Mouse (Mus musculus): ENCODE results near the gene Pkdrej.
"Not testable (repeated sequence)": the region's sequence is repeated elsewhere in the genome, so short reads cannot be mapped to it uniquely, and the experiment has no call there.

Gene Pkdrej

DNA sequence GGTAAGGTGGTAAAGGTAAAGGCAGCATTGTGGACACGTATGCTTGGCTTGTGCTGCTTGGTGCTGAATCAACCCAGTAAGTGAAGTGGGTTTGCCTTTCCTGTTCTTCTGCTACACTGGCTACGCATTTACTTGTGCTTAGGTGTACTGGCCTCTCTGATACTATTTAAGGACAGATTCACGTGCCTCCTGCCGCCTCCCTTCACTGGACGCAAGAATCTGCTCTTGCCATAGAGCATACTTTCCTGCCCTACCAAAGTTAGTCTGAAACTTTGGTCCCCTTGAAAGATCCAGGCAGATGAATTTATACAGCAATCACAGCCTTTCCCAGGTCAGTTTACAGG, 11.1 kb downstream of the Pkdrej start:
- no peak for DNase-seq (ENCODE audit: low spot score)

DNA sequence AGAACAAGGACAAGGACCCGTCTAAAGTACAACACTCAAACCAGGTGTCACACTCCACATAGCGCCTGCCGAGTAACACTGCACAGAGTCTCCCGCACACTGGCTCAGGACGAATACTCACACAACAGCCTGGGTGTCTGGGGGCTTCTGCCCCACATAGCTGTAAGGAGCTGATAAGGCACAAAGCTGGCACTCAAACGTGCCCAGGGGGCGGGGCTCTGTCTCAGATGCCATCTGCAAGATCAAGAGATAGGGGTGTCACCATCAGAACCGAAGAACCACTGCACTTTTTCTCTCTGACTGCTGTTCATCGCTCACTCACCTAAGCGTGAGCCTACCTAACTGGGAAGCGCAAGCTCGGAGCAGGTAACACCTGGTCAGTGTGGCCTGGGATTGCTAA, 12.4 kb downstream of the Pkdrej start:
- DNase-seq (ENCODE audit: low spot score), result no peak

DNA sequence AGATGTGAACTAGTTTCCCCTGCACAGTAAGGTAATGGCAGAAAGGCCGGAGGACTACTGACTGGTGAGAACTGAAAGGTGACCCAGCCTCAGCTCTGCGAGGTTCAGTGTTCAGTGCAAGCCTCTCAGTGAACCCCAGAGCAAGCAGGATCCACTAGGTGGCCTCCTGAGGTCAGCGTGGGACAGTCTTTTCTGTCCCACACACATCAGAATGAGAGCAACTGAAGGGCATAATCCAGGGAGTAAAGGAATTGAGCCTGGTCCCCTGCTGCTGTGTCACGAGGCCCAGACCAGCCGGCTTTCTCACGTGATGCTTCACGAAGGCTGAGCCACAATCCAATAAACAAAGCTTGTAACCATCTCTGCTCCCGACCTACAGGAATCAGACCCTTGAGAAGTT, 13.1 kb downstream of the Pkdrej start:
- no peak for DNase-seq (ENCODE audit: low spot score)

GRCm38 (mm10) chr15:85808031-85808430, 13.5 kb downstream of the Pkdrej start:
- DNase-seq (ENCODE audit: low spot score), result no peak

DNA sequence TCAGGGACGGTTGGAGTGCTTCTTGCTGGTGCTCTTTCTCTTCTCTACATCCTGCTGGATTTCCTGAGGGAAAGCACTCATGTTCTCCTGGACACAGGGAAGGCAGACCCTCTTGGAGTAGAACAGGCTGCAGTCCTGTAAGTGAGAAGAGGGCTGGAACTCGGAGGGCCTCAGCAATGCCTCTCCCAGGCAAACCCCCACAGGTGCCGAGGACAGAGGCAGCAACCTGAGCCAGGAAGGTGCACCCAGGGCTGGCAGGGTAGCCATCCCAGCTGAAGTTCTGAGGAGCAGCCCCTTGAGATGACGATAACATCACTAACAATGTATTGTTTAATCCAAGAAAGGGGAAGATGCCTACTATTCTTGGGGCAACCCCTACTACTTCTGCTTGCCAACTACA, 14.1 kb downstream of the Pkdrej start:
- DNase-seq (ENCODE audit: low spot score), result no peak

- no peak for DNase-seq (ENCODE audit: low spot score)
Measured at GRCm38 (mm10) chr15:85806886-85807285, 14.6 kb downstream of the Pkdrej start.

- no peak for DNase-seq (ENCODE audit: low spot score)
Measured at GRCm38 (mm10) chr15:85802931-85803330, 18.6 kb downstream of the Pkdrej start.

GRCm38 (mm10) chr15:85798676-85799075, 22.9 kb downstream of the Pkdrej start:
- no peak for DNase-seq (ENCODE audit: low spot score)

GRCm38 (mm10) chr15:85795516-85795915, 26.0 kb downstream of the Pkdrej start:
- DNase-seq (ENCODE audit: low spot score), result no peak

DNA sequence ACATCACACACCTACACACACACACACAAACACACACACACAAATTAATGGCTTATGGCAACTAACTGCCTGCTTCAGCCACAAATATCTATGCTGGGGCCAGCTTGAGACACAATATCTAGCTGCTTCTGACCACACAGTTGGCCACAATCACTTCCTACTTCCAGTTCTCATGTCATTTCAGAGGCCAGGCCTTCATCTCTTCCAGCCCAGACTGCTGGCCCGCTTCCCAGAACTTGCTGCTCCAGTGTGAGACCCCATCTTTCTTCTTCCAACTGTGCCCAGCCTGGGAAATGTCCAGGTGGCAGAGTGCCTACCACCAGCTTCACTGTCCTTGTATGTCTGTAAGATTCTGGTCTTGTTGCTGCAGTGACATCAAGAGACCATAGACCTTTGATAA, 28.7 kb downstream of the Pkdrej start:
- DNase-seq (ENCODE audit: low spot score), result no peak

GRCm38 (mm10) chr15:85791449-85791848, 30.1 kb downstream of the Pkdrej start:
- DNase-seq (ENCODE audit: low spot score), result no peak

GRCm38 (mm10) chr15:85788633-85789032, 32.9 kb downstream of the Pkdrej start:
- no peak for DNase-seq (ENCODE audit: low spot score)

DNA sequence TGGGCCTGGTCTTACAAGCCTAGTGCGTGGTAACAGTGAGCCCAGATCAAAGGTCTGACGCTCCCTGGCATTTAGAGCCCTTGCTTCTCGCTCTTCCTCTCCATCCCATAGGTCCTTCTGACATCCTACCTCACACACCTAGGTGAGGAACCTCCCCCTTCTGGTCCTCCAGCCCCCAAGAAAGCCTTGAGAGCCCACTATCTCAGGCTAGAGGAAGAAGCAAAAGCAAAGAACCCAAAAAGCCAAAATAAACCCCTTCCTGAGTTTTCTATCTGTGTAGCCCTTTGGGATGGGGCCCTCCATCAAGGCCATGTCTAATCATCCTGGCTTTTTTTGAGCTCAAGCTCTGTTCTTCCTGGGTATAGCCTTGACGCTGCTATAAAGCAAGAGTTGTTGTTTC, 33.5 kb downstream of the Pkdrej start:
- no peak for DNase-seq (ENCODE audit: low spot score)

DNA sequence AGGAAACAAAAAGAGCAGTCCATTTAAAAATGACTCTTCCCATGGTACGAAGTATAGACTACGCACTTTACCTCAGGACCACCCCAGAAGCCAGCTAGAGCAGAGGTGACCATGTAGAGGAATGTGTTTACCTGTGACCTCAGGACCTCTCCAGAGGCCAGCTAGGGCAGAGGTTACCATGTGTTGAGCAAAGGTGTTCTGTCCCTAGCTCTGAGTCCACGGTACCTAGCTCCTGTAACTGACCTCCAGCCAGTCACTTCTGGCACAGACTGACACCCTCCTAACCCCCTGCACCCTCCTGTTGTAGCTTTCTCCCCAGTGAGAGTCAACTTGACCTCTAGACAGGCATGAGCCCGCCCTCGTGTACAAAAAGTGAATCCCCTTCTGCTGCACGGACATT, 34.1 kb downstream of the Pkdrej start:
- no peak for DNase-seq (ENCODE audit: low spot score)

GRCm38 (mm10) chr15:85786711-85787110, 34.8 kb downstream of the Pkdrej start:
- no peak for DNase-seq (ENCODE audit: low spot score)

- DNase-seq (ENCODE audit: low spot score), result no peak
Measured at GRCm38 (mm10) chr15:85784341-85784740, 37.2 kb downstream of the Pkdrej start.

DNA sequence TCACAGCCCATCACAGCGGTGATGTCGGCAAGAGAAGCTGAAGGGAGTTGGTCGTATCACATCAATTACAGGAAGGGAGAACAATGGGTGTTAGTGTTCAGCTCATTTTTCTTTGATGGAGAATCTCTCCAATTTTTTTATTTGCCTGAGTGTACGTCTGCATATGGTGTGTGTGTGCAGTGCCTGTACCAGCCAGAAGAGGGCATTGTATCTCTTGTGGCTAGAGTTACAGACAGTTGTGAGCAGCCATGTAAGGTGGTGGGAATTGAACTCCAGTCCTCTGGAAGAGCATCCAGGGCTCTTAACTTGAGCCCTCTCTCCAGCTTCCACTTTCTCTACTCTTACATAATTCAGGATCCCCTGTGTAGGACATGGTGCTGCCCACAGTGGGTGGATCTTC, 38.4 kb downstream of the Pkdrej start:
- DNase-seq (ENCODE audit: low spot score), result no peak

DNA sequence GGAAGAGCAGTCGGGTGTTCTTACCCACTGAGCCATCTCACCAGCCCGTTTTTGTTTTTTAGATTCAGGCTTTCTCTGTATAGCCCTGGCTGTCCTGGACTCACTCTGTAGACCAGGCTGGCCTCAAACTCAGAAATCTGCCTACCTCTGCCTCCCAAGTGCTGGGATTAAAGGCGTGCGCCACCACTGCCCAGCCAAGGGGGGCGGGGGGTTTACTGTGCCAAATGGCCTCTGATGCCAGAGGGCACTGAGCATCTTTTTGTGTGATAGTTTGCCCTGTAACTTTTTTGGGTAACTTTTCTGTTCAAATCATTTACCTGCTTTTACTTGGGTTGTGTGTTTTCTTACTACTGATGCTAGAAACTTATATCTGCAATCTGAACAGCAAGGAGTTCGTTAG, 42.6 kb downstream of the Pkdrej start:
- not testable (repeated sequence) for DNase-seq (ENCODE audit: low spot score)

DNA sequence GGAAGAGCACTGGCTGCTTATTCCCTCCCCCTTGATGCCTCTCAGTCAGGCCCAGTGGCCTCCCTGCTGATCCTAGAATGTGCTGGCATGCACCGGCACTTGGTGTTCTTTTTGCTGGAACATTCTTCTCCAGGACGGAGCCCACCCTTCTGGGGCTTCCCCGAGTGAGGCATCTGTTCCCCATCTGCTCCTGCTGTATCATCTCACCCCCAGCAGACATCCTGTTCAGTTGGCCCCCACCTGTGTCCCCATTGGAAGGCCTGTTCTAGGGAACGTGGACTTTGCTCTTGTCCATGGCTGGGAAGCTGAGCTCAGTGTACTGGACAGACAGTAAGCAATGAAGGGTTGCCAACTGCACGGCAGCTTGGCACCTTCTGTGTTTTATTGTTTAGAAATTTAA, 44.8 kb downstream of the Pkdrej start:
- no peak for DNase-seq (ENCODE audit: low spot score)

DNA sequence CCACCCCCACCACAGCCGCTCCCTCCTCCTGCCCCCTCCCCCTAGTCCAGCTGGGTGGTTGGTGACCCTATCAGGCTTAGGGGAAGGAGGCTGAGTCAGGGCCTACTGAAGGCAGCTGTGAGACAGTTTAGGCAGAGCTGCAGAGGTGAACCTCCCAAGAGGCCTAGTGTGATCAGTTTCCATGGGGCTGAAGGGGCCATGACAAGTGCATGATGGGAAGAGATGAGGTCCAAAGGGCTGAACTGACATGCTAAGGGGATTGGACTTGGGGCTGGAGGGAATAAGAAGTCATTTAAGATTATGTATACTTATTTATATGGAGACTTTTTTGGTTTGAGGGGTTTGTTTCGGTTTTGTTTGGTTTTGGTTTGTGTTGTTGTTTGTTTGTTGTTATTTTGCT, 45.3 kb downstream of the Pkdrej start:
- no peak for DNase-seq (ENCODE audit: low spot score)

GRCm38 (mm10) chr15:85775001-85775400, 46.5 kb downstream of the Pkdrej start:
- no peak for DNase-seq (ENCODE audit: low spot score)

DNA sequence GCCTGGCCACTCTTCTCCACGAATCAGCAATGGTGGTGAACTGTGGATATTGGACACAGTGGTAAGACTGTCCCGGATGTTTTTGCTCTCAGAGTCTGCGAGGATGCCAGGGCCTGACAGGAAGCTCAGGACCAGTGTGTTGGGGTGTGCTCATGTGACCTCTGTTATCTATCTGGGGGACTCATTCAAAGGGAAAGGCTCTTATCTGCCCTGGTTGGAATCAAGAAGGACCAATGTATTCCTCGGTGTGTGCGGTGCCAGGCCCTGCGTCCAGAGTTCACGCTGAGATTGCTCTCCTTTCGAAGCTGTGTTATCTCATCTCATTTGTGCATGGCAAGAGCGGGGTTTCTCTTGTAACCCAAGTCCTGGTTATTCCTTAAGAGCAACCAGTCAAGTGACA, 47.1 kb downstream of the Pkdrej start:
- no peak for DNase-seq (ENCODE audit: low spot score)

DNA sequence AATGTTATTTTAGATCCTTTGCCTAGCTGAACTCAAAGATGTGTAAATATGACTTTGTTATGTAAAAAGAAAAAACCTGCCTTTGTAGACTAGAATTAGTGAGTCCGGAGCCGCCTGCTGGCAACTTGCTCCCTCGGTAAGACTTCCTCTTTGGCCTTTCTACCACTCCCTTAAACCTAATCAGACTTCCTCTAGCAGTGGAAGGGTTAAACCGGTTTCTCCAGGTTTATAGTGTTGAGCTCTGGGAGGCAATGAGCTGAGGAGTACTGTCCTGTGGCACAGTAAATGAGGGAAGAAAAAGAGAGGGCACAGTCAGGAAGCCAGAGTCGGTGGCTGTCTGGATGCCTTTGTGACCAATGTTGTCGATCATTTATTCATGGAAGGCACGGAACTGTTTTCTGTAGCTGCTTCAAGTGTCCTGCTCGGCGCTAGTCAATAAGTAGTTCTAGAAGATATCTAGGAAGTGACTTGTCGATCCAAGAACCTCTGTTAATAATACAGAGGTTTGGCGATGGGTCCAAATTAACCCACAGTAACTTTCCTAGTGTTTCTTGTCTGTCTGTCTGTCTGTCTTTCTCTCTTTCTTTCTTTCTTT, 49.3 kb downstream of the Pkdrej start:
- no peak for DNase-seq (ENCODE audit: low spot score)

DNA sequence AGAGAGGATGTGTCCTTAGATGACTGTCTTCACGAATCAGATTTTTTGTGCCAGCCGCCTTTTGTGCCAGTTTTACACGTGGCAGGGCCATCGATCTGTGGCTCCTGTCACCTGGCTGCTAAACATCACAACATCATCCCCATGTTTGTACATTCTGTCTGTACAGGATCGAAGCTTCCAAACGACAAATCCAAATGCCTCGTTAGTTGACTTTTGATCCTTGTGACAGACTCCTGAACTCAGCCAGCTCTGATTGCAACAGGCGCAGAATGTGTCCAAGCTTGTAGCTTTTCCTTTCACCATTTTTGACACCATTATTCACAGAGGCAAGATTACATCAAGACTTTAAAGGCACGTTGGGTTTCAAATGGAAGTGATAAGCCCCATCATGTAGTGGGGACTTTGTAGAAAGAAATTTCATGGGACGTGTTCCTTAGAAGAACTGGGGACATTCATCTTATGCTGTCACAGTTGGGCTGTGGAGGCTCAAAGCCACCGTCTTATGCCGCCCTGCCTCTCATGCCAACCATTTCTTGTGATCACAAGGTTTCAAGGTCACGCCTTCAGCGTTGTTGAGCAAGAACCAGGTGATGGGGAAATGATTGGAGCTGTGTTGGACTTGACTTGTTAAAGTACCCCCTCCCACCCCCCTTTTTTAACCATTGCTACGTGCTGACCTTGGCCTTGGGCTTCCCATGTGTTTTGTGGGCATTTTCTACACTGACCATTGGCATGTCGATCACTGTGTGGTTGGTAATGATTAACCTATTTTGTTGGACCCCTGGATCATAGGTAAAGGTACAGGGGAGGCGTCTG, 50.0 kb downstream of the Pkdrej start:
- DNase-seq (ENCODE audit: low spot score), result no peak

All from embryo, embryonic 10 days (tissue).